Mouse (Mus musculus) brain, embryonic 14.5 days (tissue): ENCODE results near the gene Gli1.

Experiments
- CTCF ChIP-seq: fragments of 200-500 bp; IDR thresholded peaks from 2 replicates; pipeline ENCODE4 v1.5.1; 2012; ENCODE audit warnings: inconsistent platforms, mild to moderate bottlenecking, moderate library complexity, borderline replicate concordance; ENCODE audit not compliant: insufficient read depth, insufficient read length; ENCODE audit errors: extremely low read depth
- POLR2A ChIP-seq: fragments of 200-500 bp; IDR thresholded peaks from 2 replicates; pipeline ENCODE4 v1.6.1; 2012; ENCODE audit warnings: mild to moderate bottlenecking, inconsistent platforms, borderline replicate concordance; ENCODE audit not compliant: poor library complexity, insufficient read depth, insufficient read length, severe bottlenecking; ENCODE audit errors: extremely low read depth

GRCm38 (mm10) chr10:127300361-127300760, 41.4 kb downstream of the Gli1 start:
- no peak for TF ChIP-seq CTCF
- TF ChIP-seq POLR2A: no peak
